Mouse (Mus musculus) gastrocnemius, adult 8-10 months (tissue): Measurements from ENCODE around the gene Fbxw8. TPM values are rescaled to one million over a fixed set of nuclear protein-coding genes. Genes with fewer than 3 reads are reported as not detected.

Source experiments
- DNase-seq, 2 experiments: peaks; one replicate each; pipeline ENCODE4 v3.0.0; 2022; ENCODE audit warnings: low spot score in 2 of 2
- total RNA-seq, 4 experiments: library from RNA; stranded (reverse); gene quantifications; 2 replicates each; pipeline ENCODE4 v1.2.4; 2022

Gene Fbxw8
- 10 to 100 TPM; 17.7 to 23.7 (median 19.0) TPM for total RNA-seq

- DNase-seq: peak; percentile 72 to 82
These were observed at the start of gene Fbxw8 for GRCm38 (mm10) chr5:118154839-118155564. Gene Fbxw8 (minus strand): TSS chr5:118155464.

GRCm38 (mm10) chr5:118204675-118205440, 49.6 kb upstream of the Fbxw8 start:
- DNase-seq: no peak

GRCm38 (mm10) chr5:118199670-118200069, 44.4 kb upstream of the Fbxw8 start:
- DNase-seq: no peak

- DNase-seq: no peak
These were observed 42.2 kb upstream of the Fbxw8 start for GRCm38 (mm10) chr5:118197421-118197820.

GRCm38 (mm10) chr5:118192221-118192620, 37.0 kb upstream of the Fbxw8 start:
- no peak for DNase-seq

GRCm38 (mm10) chr5:118190491-118190890, 35.2 kb upstream of the Fbxw8 start:
- DNase-seq: no peak

- DNase-seq: no peak
These were observed 33.1 kb upstream of the Fbxw8 start for GRCm38 (mm10) chr5:118188356-118188755.

GRCm38 (mm10) chr5:118186903-118187633, 31.8 kb upstream of the Fbxw8 start:
- no peak for DNase-seq

GRCm38 (mm10) chr5:118177640-118178039, 22.4 kb upstream of the Fbxw8 start:
- DNase-seq: no peak

- no peak for DNase-seq
These were observed 19.9 kb upstream of the Fbxw8 start for GRCm38 (mm10) chr5:118175137-118175536.

- DNase-seq: no peak
These were observed 19.2 kb upstream of the Fbxw8 start for GRCm38 (mm10) chr5:118174310-118175009.

- no peak for DNase-seq
These were observed 16.9 kb upstream of the Fbxw8 start for GRCm38 (mm10) chr5:118172078-118172723.

- DNase-seq: no peak
These were observed 16.4 kb upstream of the Fbxw8 start for GRCm38 (mm10) chr5:118171665-118172064.

- DNase-seq: no peak
These were observed 15.7 kb upstream of the Fbxw8 start for GRCm38 (mm10) chr5:118170888-118171529.

- no peak for DNase-seq
These were observed 14.3 kb upstream of the Fbxw8 start for GRCm38 (mm10) chr5:118169222-118170221.

- DNase-seq: no peak
These were observed 12.3 kb upstream of the Fbxw8 start for GRCm38 (mm10) chr5:118167561-118167995.

GRCm38 (mm10) chr5:118165462-118165861, 10.2 kb upstream of the Fbxw8 start:
- DNase-seq: no peak

GRCm38 (mm10) chr5:118164581-118164980, 9.3 kb upstream of the Fbxw8 start, which contains the start of gene Hrk:
Gene Hrk (plus strand): TSS chr5:118164648.
- DNase-seq: peak; percentile 44 to 69

GRCm38 (mm10) chr5:118160691-118161090, 5.4 kb upstream of the Fbxw8 start:
- no peak for DNase-seq
